Mouse (Mus musculus) bone marrow, adult 2 months (tissue): Measurements from ENCODE around the gene Rhobtb1. TPM values are rescaled to one million over a fixed set of nuclear protein-coding genes. Genes with fewer than 3 reads are reported as not detected.

Experiments
- H3K27ac ChIP-seq: fragments of 200-500 bp; 2 replicates; pipeline ENCODE4 v1.5.1; 2012; ENCODE audit warnings: low read depth, mild to moderate bottlenecking, control low read depth, inconsistent platforms, low read length; ENCODE audit not compliant: control insufficient read depth, poor library complexity, insufficient read depth
- H3K4me1 ChIP-seq: fragments of 200-500 bp; 2 replicates; pipeline ENCODE4 v1.6.1; 2011; ENCODE audit warnings: low read length; ENCODE audit not compliant: control insufficient read depth, insufficient read depth
- H3K4me3 ChIP-seq: fragments of 200-500 bp; replicated peaks from 2 replicates; pipeline ENCODE3; 2011; ENCODE audit warnings: mild to moderate bottlenecking, low read depth, low read length, control low read depth; ENCODE audit not compliant: control insufficient read depth
- CTCF ChIP-seq: fragments of 200-500 bp; IDR thresholded peaks from 2 replicates; pipeline ENCODE4 v1.5.1; 2011; ENCODE audit warnings: low read length, control low read depth; ENCODE audit not compliant: control insufficient read depth, insufficient read depth
- POLR2A ChIP-seq: fragments of 200-500 bp; IDR thresholded peaks from 2 replicates; pipeline ENCODE4 v1.6.1; 2011; ENCODE audit warnings: low read depth, mild to moderate bottlenecking, control low read depth, low read length, borderline replicate concordance; ENCODE audit not compliant: control insufficient read depth
- WGBS: fragments of 180-500 bp; shearing (Covaris S2); methylation state at CpG from one replicate; pipeline ENCODE4 v1.1.7; 2018; 5-methylcytosine and 5-hydroxymethylcytosine counted together
- polyA plus RNA-seq: library from polyadenylated mRNA; stranded (reverse); fragments of >200 nt; gene quantifications from 2 replicates; pipeline ENCODE4 v1.2.4, GENCODE M21; 2011; ENCODE audit warnings: low replicate concordance; ENCODE audit not compliant: missing spikeins, insufficient read depth, insufficient read length

Rhobtb1 gene
- polyA plus RNA-seq, 1 experiment, result 2.2 TPM

DNA sequence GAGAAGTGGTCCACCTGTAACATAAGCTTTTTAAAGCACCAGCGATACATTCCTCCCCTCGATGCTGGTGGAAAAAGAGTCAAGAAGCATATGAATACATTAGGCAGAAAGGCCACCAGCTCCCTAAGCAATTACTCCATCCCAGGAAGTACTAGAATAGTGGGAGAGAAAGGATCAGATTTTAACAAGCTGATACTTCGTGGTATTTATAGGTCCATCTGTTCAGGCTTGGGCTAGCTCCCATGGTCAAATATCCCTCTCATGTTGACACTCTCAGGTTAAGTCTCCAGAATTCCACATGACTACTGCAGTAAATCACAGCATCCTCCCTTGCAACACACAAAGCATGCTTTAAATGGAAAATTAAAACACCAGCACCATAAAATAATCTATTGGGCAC lies 32.3 kb upstream of the Rhobtb1 start:
- 76% methylated on average over 3 of the region's 3 CpGs for WGBS
- no peak for TF ChIP-seq CTCF
- no peak for TF ChIP-seq POLR2A
- Histone ChIP-seq H3K27ac (no peak overlapping the region), H3K4me1 (no peaks in the 10 kb centered on the region), H3K4me3 (no peak overlapping the region)

DNA sequence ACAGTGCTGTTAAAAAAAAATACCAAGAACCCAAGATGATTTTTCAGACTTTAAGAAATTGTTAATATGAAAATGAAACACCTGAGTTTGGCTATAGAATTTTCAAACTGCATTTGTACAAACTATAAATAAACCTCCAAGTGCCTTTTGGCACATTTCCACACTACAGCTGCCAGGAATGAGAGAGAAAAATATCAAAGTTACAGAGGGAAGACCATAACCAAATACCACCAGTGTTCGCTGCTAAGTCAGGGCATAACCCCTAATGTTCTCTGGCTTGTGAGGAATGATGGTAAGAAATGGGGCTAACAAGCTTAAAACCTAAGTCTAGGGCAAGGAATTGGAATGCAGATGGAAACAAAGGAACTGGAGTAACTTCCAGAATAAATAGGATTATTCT lies 31.8 kb upstream of the Rhobtb1 start:
- WGBS, result 73% methylated on average over 1 of the region's 1 CpGs
- Histone ChIP-seq H3K27ac (no peak overlapping the region), H3K4me1 (no peaks in the 10 kb centered on the region), H3K4me3 (no peak overlapping the region)
- TF ChIP-seq POLR2A (no peak), CTCF (no peak)

GRCm38 (mm10) chr10:69126546-69126945 lies 24.7 kb upstream of the Rhobtb1 start:
- Histone ChIP-seq H3K27ac (no peak overlapping the region), H3K4me3 (no peak overlapping the region), H3K4me1 (no peaks in the 10 kb centered on the region)
- no peak for TF ChIP-seq CTCF
- TF ChIP-seq POLR2A, result no peak
- WGBS, result 79% methylated on average over 2 of the region's 2 CpGs

DNA sequence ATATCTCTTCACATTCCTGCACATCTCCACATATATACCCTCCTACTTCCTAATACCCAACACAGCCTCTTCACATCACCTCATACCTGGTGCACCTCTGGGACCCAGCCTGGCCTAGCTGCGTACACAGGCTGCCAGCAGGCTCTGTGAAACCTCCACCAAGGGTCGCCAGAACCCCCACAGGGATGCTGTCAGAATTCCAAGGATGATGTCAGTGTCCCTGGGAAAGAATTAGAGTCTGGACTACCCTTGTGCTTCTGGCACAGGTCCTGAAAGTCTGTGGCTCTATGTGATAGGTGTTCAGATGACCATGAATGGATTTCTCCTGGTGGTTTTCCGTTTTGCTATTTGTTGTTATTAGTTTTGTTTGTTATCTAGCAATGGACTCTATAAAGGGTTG lies 22.7 kb upstream of the Rhobtb1 start:
- no peaks in the 10 kb centered on the region for H3K4me1 ChIP-seq
- 82% methylated on average over 3 of the region's 3 CpGs for WGBS
- TF ChIP-seq CTCF, result no peak
- no peak for TF ChIP-seq POLR2A
- H3K27ac ChIP-seq, result no peak overlapping the region
- no peak overlapping the region for H3K4me3 ChIP-seq

- H3K4me1 ChIP-seq, result no peaks in the 10 kb centered on the region
- TF ChIP-seq POLR2A (no peak), CTCF (no peak)
- no peak overlapping the region for H3K4me3 ChIP-seq
- WGBS, result 76% methylated on average over 5 of the region's 5 CpGs
- H3K27ac ChIP-seq, result no peak overlapping the region
These were observed 20.6 kb upstream of the Rhobtb1 start for GRCm38 (mm10) chr10:69130613-69131012.

- no peak overlapping the region for H3K27ac ChIP-seq
- no peak overlapping the region for H3K4me3 ChIP-seq
- no peaks in the 10 kb centered on the region for H3K4me1 ChIP-seq
- TF ChIP-seq POLR2A (no peak), CTCF (no peak)
These were observed 16.9 kb upstream of the Rhobtb1 start for GRCm38 (mm10) chr10:69134356-69134755.

GRCm38 (mm10) chr10:69136241-69136828 lies 14.9 kb upstream of the Rhobtb1 start:
- H3K27ac ChIP-seq, result no peak overlapping the region
- 70% methylated on average over 9 of the region's 9 CpGs for WGBS
- no peak for TF ChIP-seq POLR2A
- no peak for TF ChIP-seq CTCF
- H3K4me3 ChIP-seq, result no peak overlapping the region
- H3K4me1 ChIP-seq, result no peaks in the 10 kb centered on the region

- 77% methylated on average over 7 of the region's 7 CpGs for WGBS
These were observed 2.0 kb upstream of the Rhobtb1 start for GRCm38 (mm10) chr10:69149252-69149651.

GRCm38 (mm10) chr10:69152971-69153370 lies 1.7 kb downstream of the Rhobtb1 start:
- H3K4me3 ChIP-seq, result no peak overlapping the region
- no peak overlapping the region for H3K27ac ChIP-seq
- 80% methylated on average over 4 of the region's 4 CpGs for WGBS
- TF ChIP-seq CTCF, result no peak
- no peak for TF ChIP-seq POLR2A
- no peaks in the 10 kb centered on the region for H3K4me1 ChIP-seq

More at GRCm38 (mm10) chr10:69149252-69149651, 2.0 kb upstream of the Rhobtb1 start:
- Histone ChIP-seq H3K4me1 (no peaks in the 10 kb centered on the region), H3K27ac (no peak overlapping the region), H3K4me3 (no peak overlapping the region)
- no peak for TF ChIP-seq POLR2A
- no peak for TF ChIP-seq CTCF

GRCm38 (mm10) chr10:69155428-69156175 lies 4.4 kb downstream of the Rhobtb1 start:
- Histone ChIP-seq H3K4me3 (no peak overlapping the region), H3K4me1 (no peaks in the 10 kb centered on the region), H3K27ac (no peak overlapping the region)
- WGBS, result 86% methylated on average over 10 of the region's 10 CpGs
- no peak for TF ChIP-seq CTCF
- no peak for TF ChIP-seq POLR2A
